Mouse (Mus musculus) olfactory bulb, adult 2 months (tissue): ENCODE measurements around the gene Sugp2.

Experiments
- CTCF ChIP-seq: fragments of 200-500 bp; IDR thresholded peaks from 2 replicates; pipeline ENCODE4 v1.5.1; 2012; ENCODE audit warnings: low read depth, mild to moderate bottlenecking, low read length, moderate library complexity; ENCODE audit not compliant: insufficient read depth
- POLR2A ChIP-seq: fragments of 200-500 bp; IDR thresholded peaks from 2 replicates; pipeline ENCODE4 v1.6.1; 2012; ENCODE audit warnings: mild to moderate bottlenecking, low read depth, low read length, moderate library complexity; ENCODE audit not compliant: insufficient read depth

GRCm38 (mm10) chr8:70210538-70210937, 23.5 kb upstream of the Sugp2 start:
- TF ChIP-seq CTCF, result no peak
- no peak for TF ChIP-seq POLR2A
